Mouse (Mus musculus) brain, embryonic 18.5 days (tissue): ENCODE measurements around the gene Dhrs4.

Experiments
- DNase-seq: peaks from one replicate; pipeline ENCODE4 v3.0.0-alpha.2; 2012; ENCODE audit warnings: low read depth, low spot score

Gene Dhrs4

DNA sequence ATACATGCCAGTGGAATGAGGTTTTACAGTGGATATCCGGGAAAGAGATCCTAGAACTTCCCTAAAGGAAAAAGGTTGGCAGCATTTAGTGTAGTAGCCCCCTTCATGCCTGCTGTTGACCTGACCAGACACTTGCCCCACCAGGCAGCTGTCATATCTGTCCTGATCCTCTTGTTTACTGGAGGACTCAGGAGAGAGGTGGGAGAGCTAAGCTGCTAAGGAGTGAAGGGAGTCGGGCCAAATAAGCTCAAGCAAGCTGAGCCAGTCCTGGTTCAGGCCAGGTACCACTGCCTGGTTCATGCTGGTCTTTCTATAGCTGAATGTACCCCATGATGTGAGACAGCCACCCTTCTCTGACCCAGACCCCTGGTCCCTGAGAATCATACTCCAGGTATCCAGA is 48.1 kb downstream of the Dhrs4 start:
- no peak for DNase-seq

DNA sequence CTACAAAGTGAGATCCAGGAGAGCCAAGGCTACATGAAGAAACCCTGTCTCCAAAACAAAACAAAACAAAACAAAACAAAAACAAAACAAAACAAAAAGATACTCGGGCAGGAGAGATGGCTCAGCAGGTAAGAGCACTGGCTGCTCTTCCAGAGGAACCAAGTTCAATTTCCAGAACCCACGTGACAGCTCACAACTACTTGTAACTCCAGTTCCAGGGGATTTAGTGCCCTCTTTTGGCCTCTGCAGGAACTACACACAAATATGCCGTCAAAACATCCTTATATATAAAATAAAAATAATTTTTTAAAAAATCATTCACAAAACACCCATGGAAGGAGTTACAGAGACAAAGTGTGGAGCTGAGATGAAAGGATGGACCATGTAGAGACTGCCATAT is 49.4 kb downstream of the Dhrs4 start:
- DNase-seq, result no peak

GRCm38 (mm10) chr14:55536116-55536745 is 57.7 kb downstream of the Dhrs4 start:
- no peak for DNase-seq
